Mouse (Mus musculus): ENCODE results near the gene Dnajc1.
A peak's percentile ranks its signal among the peaks of the same experiment; 100 is the strongest.

DNA sequence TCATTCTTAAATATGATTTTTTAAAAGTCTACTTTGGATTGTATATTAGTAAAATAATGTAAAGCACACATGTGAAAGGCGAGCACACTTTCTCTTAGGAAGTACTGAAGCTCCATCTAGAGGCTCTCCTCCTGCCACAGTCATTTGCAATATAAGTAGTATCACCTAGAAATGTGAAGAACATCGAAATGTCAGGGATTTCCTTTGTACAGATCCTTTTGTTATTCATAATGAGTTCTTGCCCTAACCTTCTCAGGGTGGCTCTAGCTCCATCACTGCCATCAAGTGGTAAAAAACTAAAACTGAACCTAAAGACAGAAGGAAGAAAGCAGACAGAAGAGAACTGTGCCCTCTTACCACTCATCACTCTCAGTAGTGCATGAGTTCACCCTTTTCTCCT lies 49.2 kb downstream of the Dnajc1 start:
- TF ChIP-seq MAFK (IDR thresholded peaks at IDR 0.05; ENCODE audit: insufficient read depth, low read depth, low read length) (no peak), ZC3H11A (IDR thresholded peaks at IDR 0.05; ENCODE audit: borderline replicate concordance, low read depth, low read length) (0 out of 2 replicates have a peak, but pooled peaks have one; percentile 30), HCFC1 (IDR thresholded peaks at IDR 0.05; ENCODE audit: borderline replicate concordance, insufficient read depth, low read length) (no peak)

All from ES-E14 (cell line).